Mouse (Mus musculus) spleen, adult 2 months (tissue): ENCODE results near the gene Plekha1.

Source experiments
- CTCF ChIP-seq: fragments of 200-500 bp; IDR thresholded peaks from 2 replicates; pipeline ENCODE4 v1.5.1; 2011; ENCODE audit warnings: mild to moderate bottlenecking, inconsistent platforms; ENCODE audit not compliant: insufficient read depth, insufficient read length, insufficient replicate concordance; ENCODE audit errors: extremely low read depth
- POLR2A ChIP-seq: fragments of 200-500 bp; IDR thresholded peaks from 2 replicates; pipeline ENCODE4 v1.6.1; 2011; ENCODE audit warnings: low read depth, low read length, inconsistent platforms

DNA sequence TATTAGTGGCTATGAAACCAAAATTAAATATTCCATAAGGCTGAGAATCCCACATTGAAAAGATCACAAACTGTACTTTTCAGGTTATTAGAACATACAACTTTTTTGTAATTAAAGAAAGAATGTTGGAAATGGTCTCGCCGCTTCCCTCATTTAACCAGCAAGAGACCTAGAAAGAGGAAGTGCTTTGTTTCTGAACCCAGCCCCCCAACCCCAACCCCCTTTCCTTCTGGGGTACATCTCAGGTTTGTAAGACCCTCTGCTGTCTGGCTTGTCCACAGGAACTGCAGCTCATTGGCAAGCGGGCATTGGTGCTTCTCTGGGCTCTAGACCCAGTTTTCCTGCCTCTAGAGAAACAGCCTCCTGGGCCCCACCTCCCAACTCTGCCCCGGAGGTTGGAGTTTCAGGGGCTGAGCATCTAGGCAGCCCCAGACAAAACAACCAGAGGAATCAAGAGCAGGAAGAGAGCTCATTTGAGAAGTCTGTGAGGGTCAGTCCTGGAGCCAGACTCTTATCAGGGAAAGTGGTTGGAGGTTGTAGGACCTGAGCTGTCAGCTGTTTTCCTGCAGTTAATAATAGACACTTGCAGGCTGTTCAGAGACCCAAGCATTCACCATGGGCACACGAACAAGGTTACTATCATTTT lies 83.1 kb downstream of the Plekha1 start:
- TF ChIP-seq CTCF = no peak
- no peak for TF ChIP-seq POLR2A
